Mouse (Mus musculus) forebrain, embryonic 10.5 days (tissue): Measurements from ENCODE around the gene Wdfy1. TPM values are rescaled to one million over a fixed set of nuclear protein-coding genes. Genes with fewer than 3 reads are reported as not detected.

ENCODE experiments used
- DNase-seq: peaks from one replicate; pipeline ENCODE4 v3.0.0-alpha.2; 2017; ENCODE audit warnings: low spot score; ENCODE audit errors: extremely low spot score
- H3K27ac ChIP-seq: fragments of 300-500 bp; sonication (generic); 2 replicates; pipeline ENCODE4 v1.5.1; 2016; ENCODE audit warnings: mild to moderate bottlenecking
- H3K27me3 ChIP-seq: fragments of 300-500 bp; sonication (generic); 2 replicates; pipeline ENCODE4 v1.6.1; 2016; ENCODE audit warnings: mild to moderate bottlenecking; ENCODE audit not compliant: poor library complexity, severe bottlenecking
- H3K36me3 ChIP-seq: fragments of 300-500 bp; sonication (generic); replicated peaks from 2 replicates; pipeline ENCODE4 v1.6.1; 2016; ENCODE audit warnings: mild to moderate bottlenecking, moderate library complexity
- H3K4me1 ChIP-seq: fragments of 300-500 bp; sonication (generic); 2 replicates; pipeline ENCODE4 v1.6.1; 2016
- H3K4me3 ChIP-seq: fragments of 300-500 bp; sonication (generic); 2 replicates; pipeline ENCODE4 v1.5.1; 2016; ENCODE audit warnings: mild to moderate bottlenecking, moderate library complexity
- H3K9me3 ChIP-seq: fragments of 300-500 bp; sonication (generic); 2 replicates; pipeline ENCODE4 v1.6.1; 2016; ENCODE audit warnings: mild to moderate bottlenecking, moderate library complexity
- WGBS: fragments of 180-500 bp; shearing (Covaris S2); methylation state at CpG from one replicate; pipeline ENCODE4 v1.1.7; 2016; 5-methylcytosine and 5-hydroxymethylcytosine counted together
- polyA plus RNA-seq: library from polyadenylated mRNA; unstranded; fragments of >200 nt; fragmentation: Nextera tagmentation; extraction: Ambion mirVana; gene quantifications from 2 replicates; pipeline ENCODE4 v1.2.1, GENCODE M21; 2016

The Wdfy1 gene
- polyA plus RNA-seq, 1 experiment from 2014 or later = 38.3 TPM

GRCm38 (mm10) chr1:79696933-79697332, 79.0 kb downstream of the Wdfy1 start:
- H3K4me1 ChIP-seq = peaks cover 19% of the 10 kb centered on the region
- WGBS = 67% methylated on average over 5 of the region's 5 CpGs
- DNase-seq = no peak
- no peaks in the 10 kb centered on the region for H3K9me3 ChIP-seq
- no peak overlapping the region for H3K4me3 ChIP-seq
- no peaks in the 10 kb centered on the region for H3K36me3 ChIP-seq
- peak overlapping the region; percentile 48; the same call in 1 of the 2 replicates for H3K27ac ChIP-seq
- no peaks in the 10 kb centered on the region for H3K27me3 ChIP-seq

- Histone ChIP-seq H3K4me1 (peaks cover 8% of the 10 kb centered on the region), H3K27ac (no peak overlapping the region), H3K9me3 (peaks cover 7% of the 10 kb centered on the region; the same call in 1 of the 2 replicates), H3K4me3 (no peak overlapping the region), H3K36me3 (no peaks in the 10 kb centered on the region), H3K27me3 (no peaks in the 10 kb centered on the region)
- no peak for DNase-seq
- 85% methylated on average over 3 of the region's 3 CpGs for WGBS
Observed at GRCm38 (mm10) chr1:79692482-79692881, 83.5 kb downstream of the Wdfy1 start.

GRCm38 (mm10) chr1:79687254-79687653, 88.7 kb downstream of the Wdfy1 start:
- H3K27ac ChIP-seq = no peak overlapping the region
- H3K4me1 ChIP-seq = no peaks in the 10 kb centered on the region
- peaks cover 8% of the 10 kb centered on the region; the same call in 1 of the 2 replicates for H3K9me3 ChIP-seq
- H3K4me3 ChIP-seq = no peak overlapping the region
- H3K27me3 ChIP-seq = no peaks in the 10 kb centered on the region
- H3K36me3 ChIP-seq = no peaks in the 10 kb centered on the region
- no peak for DNase-seq
- WGBS = 95% methylated on average over 1 of the region's 1 CpGs

GRCm38 (mm10) chr1:79684027-79684426, 91.9 kb downstream of the Wdfy1 start:
- no peak for DNase-seq
- Histone ChIP-seq H3K4me3 (no peak overlapping the region), H3K27me3 (no peaks in the 10 kb centered on the region), H3K9me3 (peaks cover 8% of the 10 kb centered on the region; the same call in 1 of the 2 replicates), H3K36me3 (no peaks in the 10 kb centered on the region), H3K27ac (no peak overlapping the region), H3K4me1 (no peaks in the 10 kb centered on the region)

- H3K4me1 ChIP-seq = no peaks in the 10 kb centered on the region
- H3K27ac ChIP-seq = no peak overlapping the region
- H3K9me3 ChIP-seq = peaks cover 5% of the 10 kb centered on the region; the same call in 1 of the 2 replicates
- no peaks in the 10 kb centered on the region for H3K27me3 ChIP-seq
- no peak for DNase-seq
- 16% methylated on average over 5 of the region's 5 CpGs for WGBS
- H3K4me3 ChIP-seq = no peak overlapping the region
- no peaks in the 10 kb centered on the region for H3K36me3 ChIP-seq
Observed at GRCm38 (mm10) chr1:79682936-79683335, 93.0 kb downstream of the Wdfy1 start.

GRCm38 (mm10) chr1:79680777-79681176, 95.2 kb downstream of the Wdfy1 start:
- no peaks in the 10 kb centered on the region for H3K4me1 ChIP-seq
- no peaks in the 10 kb centered on the region for H3K27me3 ChIP-seq
- WGBS = 98% methylated on average over 3 of the region's 3 CpGs
- no peaks in the 10 kb centered on the region for H3K36me3 ChIP-seq
- no peak overlapping the region for H3K4me3 ChIP-seq
- DNase-seq = no peak
- no peaks in the 10 kb centered on the region for H3K9me3 ChIP-seq
- H3K27ac ChIP-seq = no peak overlapping the region

GRCm38 (mm10) chr1:79678117-79678684, 97.7 kb downstream of the Wdfy1 start:
- Histone ChIP-seq H3K27ac (no peak overlapping the region), H3K36me3 (no peaks in the 10 kb centered on the region), H3K9me3 (no peaks in the 10 kb centered on the region), H3K27me3 (peaks cover 7% of the 10 kb centered on the region), H3K4me1 (peaks cover 4% of the 10 kb centered on the region; the same call in 1 of the 2 replicates), H3K4me3 (no peak overlapping the region)
- no peak for DNase-seq
- WGBS = 84% methylated on average over 8 of the region's 8 CpGs

- H3K27ac ChIP-seq = no peak overlapping the region
- H3K27me3 ChIP-seq = peaks cover 31% of the 10 kb centered on the region
- no peaks in the 10 kb centered on the region for H3K9me3 ChIP-seq
- no peaks in the 10 kb centered on the region for H3K36me3 ChIP-seq
- peaks cover 27% of the 10 kb centered on the region for H3K4me1 ChIP-seq
- no peak overlapping the region for H3K4me3 ChIP-seq
- WGBS = 75% methylated on average over 4 of the region's 4 CpGs
- no peak for DNase-seq
Observed at GRCm38 (mm10) chr1:79675716-79676115, 100.2 kb downstream of the Wdfy1 start.

GRCm38 (mm10) chr1:79671543-79672337, 104.2 kb downstream of the Wdfy1 start, which contains the start of gene Ap1s3:
Gene Ap1s3 (minus strand): TSS chr1:79671972.
- Histone ChIP-seq H3K4me1 (peaks cover 30% of the 10 kb centered on the region), H3K4me3 (peak within 1 kb of the TSS; percentile 73), H3K9me3 (no peaks in the 10 kb centered on the region), H3K36me3 (no peaks in the 10 kb centered on the region), H3K27ac (peak within 1 kb of the TSS; percentile 70), H3K27me3 (peaks cover 39% of the 10 kb centered on the region)
- under 1% methylated on average over 51 of the region's 51 CpGs for WGBS
- DNase-seq = peak; percentile 76

GRCm38 (mm10) chr1:79671196-79671542, 104.8 kb downstream of the Wdfy1 start:
- H3K9me3 ChIP-seq = no peaks in the 10 kb centered on the region
- WGBS = 2% methylated on average over 11 of the region's 11 CpGs
- H3K27ac ChIP-seq = no peak overlapping the region
- DNase-seq = no peak
- H3K4me3 ChIP-seq = peak overlapping the region; percentile 73
- H3K4me1 ChIP-seq = peaks cover 30% of the 10 kb centered on the region
- H3K36me3 ChIP-seq = no peaks in the 10 kb centered on the region
- peaks cover 39% of the 10 kb centered on the region for H3K27me3 ChIP-seq

- DNase-seq = no peak
- Histone ChIP-seq H3K4me1 (peaks cover 30% of the 10 kb centered on the region), H3K9me3 (no peaks in the 10 kb centered on the region), H3K4me3 (no peak overlapping the region), H3K36me3 (no peaks in the 10 kb centered on the region), H3K27ac (no peak overlapping the region), H3K27me3 (peaks cover 39% of the 10 kb centered on the region)
- WGBS = 89% methylated on average over 9 of the region's 9 CpGs
Observed at GRCm38 (mm10) chr1:79669419-79669974, 106.4 kb downstream of the Wdfy1 start.

GRCm38 (mm10) chr1:79664911-79665310, 111.0 kb downstream of the Wdfy1 start:
- DNase-seq = no peak
- Histone ChIP-seq H3K4me1 (no peaks in the 10 kb centered on the region), H3K36me3 (no peaks in the 10 kb centered on the region), H3K27ac (no peak overlapping the region), H3K27me3 (no peaks in the 10 kb centered on the region; the same call in 1 of the 2 replicates), H3K9me3 (no peaks in the 10 kb centered on the region), H3K4me3 (no peak overlapping the region)
- WGBS = 91% methylated on average over 4 of the region's 4 CpGs

GRCm38 (mm10) chr1:79659598-79659997, 116.3 kb downstream of the Wdfy1 start:
- Histone ChIP-seq H3K9me3 (no peaks in the 10 kb centered on the region), H3K27ac (no peak overlapping the region), H3K27me3 (no peaks in the 10 kb centered on the region), H3K4me3 (no peak overlapping the region), H3K4me1 (no peaks in the 10 kb centered on the region), H3K36me3 (no peaks in the 10 kb centered on the region)
- no peak for DNase-seq
- 90% methylated on average over 7 of the region's 7 CpGs for WGBS
